Mouse (Mus musculus): ENCODE measurements around the gene Tbc1d2b. TPM values are rescaled to one million over a fixed set of nuclear protein-coding genes. Genes with fewer than 3 reads are reported as not detected.

Gene Tbc1d2b
- polyA plus RNA-seq, 1 experiment from 2014 or later: 5.9 TPM

- Histone ChIP-seq H3K4me2 (replicated peaks) (no peak overlapping the region), H3K9me3 (no peaks in the 10 kb centered on the region), H3K4me3 (replicated peaks) (no peak overlapping the region), H3K27ac (no peak overlapping the region), H3K4me1 (replicated peaks) (no peaks in the 10 kb centered on the region), H3K27me3 (no peaks in the 10 kb centered on the region), H3K36me3 (peaks cover 65% of the 10 kb centered on the region), H3K9ac (replicated peaks) (no peak overlapping the region)
- WGBS: 81% methylated on average over 8 of the region's 8 CpGs
- no peak for ATAC-seq
Measured at GRCm38 (mm10) chr9:90172528-90173321, 97.9 kb downstream of the Tbc1d2b start.

- Histone ChIP-seq H3K27ac (no peak overlapping the region), H3K4me1 (replicated peaks) (peaks cover 3% of the 10 kb centered on the region; the same call in 1 of the 2 replicates), H3K36me3 (peaks cover 53% of the 10 kb centered on the region), H3K27me3 (no peaks in the 10 kb centered on the region), H3K4me3 (replicated peaks) (no peak overlapping the region), H3K9ac (replicated peaks) (no peak overlapping the region), H3K9me3 (no peaks in the 10 kb centered on the region), H3K4me2 (replicated peaks) (no peak overlapping the region)
- WGBS: 97% methylated on average over 19 of the region's 19 CpGs
- no peak for ATAC-seq
Measured at GRCm38 (mm10) chr9:90171421-90171820, 99.2 kb downstream of the Tbc1d2b start.

- Histone ChIP-seq H3K4me2 (replicated peaks) (no peak overlapping the region), H3K27ac (no peak overlapping the region), H3K4me1 (replicated peaks) (peaks cover 12% of the 10 kb centered on the region), H3K9ac (replicated peaks) (no peak overlapping the region), H3K4me3 (replicated peaks) (no peak overlapping the region), H3K27me3 (no peaks in the 10 kb centered on the region), H3K36me3 (peaks cover 38% of the 10 kb centered on the region), H3K9me3 (no peaks in the 10 kb centered on the region)
- WGBS: 73% methylated on average over 4 of the region's 4 CpGs
- ATAC-seq: no peak
Measured at GRCm38 (mm10) chr9:90169965-90170364, 100.6 kb downstream of the Tbc1d2b start.

- Histone ChIP-seq H3K9ac (replicated peaks) (no peak overlapping the region), H3K27me3 (no peaks in the 10 kb centered on the region), H3K9me3 (no peaks in the 10 kb centered on the region), H3K4me1 (replicated peaks) (peaks cover 30% of the 10 kb centered on the region), H3K4me2 (replicated peaks) (no peak overlapping the region), H3K27ac (no peak overlapping the region), H3K4me3 (replicated peaks) (no peak overlapping the region), H3K36me3 (peaks cover 5% of the 10 kb centered on the region)
- ATAC-seq: no peak
- WGBS: 74% methylated on average over 5 of the region's 5 CpGs
Measured at GRCm38 (mm10) chr9:90166615-90167014, 104.0 kb downstream of the Tbc1d2b start.

GRCm38 (mm10) chr9:90165590-90165989, 105.0 kb downstream of the Tbc1d2b start:
- no peak overlapping the region for H3K4me3 ChIP-seq (replicated peaks)
- no peaks in the 10 kb centered on the region for H3K36me3 ChIP-seq
- H3K4me2 ChIP-seq (replicated peaks): 0 out of 2 replicates have a peak overlapping the region, but pooled peaks have one; percentile 88
- H3K27me3 ChIP-seq: no peaks in the 10 kb centered on the region
- H3K27ac ChIP-seq: no peak overlapping the region
- WGBS: 96% methylated on average over 4 of the region's 4 CpGs
- peaks cover 30% of the 10 kb centered on the region for H3K4me1 ChIP-seq (replicated peaks)
- ATAC-seq: no peak
- H3K9ac ChIP-seq (replicated peaks): no peak overlapping the region
- H3K9me3 ChIP-seq: no peaks in the 10 kb centered on the region

- 62% methylated on average over 4 of the region's 4 CpGs for WGBS
- no peaks in the 10 kb centered on the region for H3K27me3 ChIP-seq
- H3K4me2 ChIP-seq (replicated peaks): peak overlapping the region; percentile 88
- no peak for ATAC-seq
- H3K9me3 ChIP-seq: 0 out of 2 replicates have a peak, but pooled peaks cover 1% of the 10 kb centered on the region
- H3K4me1 ChIP-seq (replicated peaks): peaks cover 30% of the 10 kb centered on the region
- H3K36me3 ChIP-seq: no peaks in the 10 kb centered on the region
- H3K9ac ChIP-seq (replicated peaks): peak overlapping the region; percentile 90; the same call in 1 of the 2 replicates
- peak overlapping the region; percentile 88 for H3K4me3 ChIP-seq (replicated peaks)
- no peak overlapping the region for H3K27ac ChIP-seq
Measured at GRCm38 (mm10) chr9:90164670-90165453, 105.7 kb downstream of the Tbc1d2b start.

GRCm38 (mm10) chr9:90163749-90164095, 106.9 kb downstream of the Tbc1d2b start:
- H3K27me3 ChIP-seq: no peaks in the 10 kb centered on the region
- under 1% methylated on average over 18 of the region's 18 CpGs for WGBS
- no peaks in the 10 kb centered on the region for H3K36me3 ChIP-seq
- H3K4me2 ChIP-seq (replicated peaks): peak overlapping the region; percentile 88
- 0 out of 2 replicates have a peak, but pooled peaks cover 4% of the 10 kb centered on the region for H3K9me3 ChIP-seq
- peak; percentile 66 for ATAC-seq
- peaks cover 30% of the 10 kb centered on the region for H3K4me1 ChIP-seq (replicated peaks)
- peak overlapping the region; percentile 88 for H3K4me3 ChIP-seq (replicated peaks)
- peak overlapping the region; percentile 90 for H3K9ac ChIP-seq (replicated peaks)
- H3K27ac ChIP-seq: peak overlapping the region; percentile 81

GRCm38 (mm10) chr9:90162926-90163748, 107.5 kb downstream of the Tbc1d2b start, which contains the start of gene Adamts7:
Gene Adamts7 (plus strand): TSS chr9:90163069.
- peak; percentile 84 for ATAC-seq

GRCm38 (mm10) chr9:90162243-90162925, 108.2 kb downstream of the Tbc1d2b start:
- H3K4me1 ChIP-seq (replicated peaks): peaks cover 30% of the 10 kb centered on the region
- peak overlapping the region; percentile 88 for H3K4me2 ChIP-seq (replicated peaks)
- H3K27ac ChIP-seq: peak overlapping the region; percentile 81
- ATAC-seq: peak; percentile 74
- 0 out of 2 replicates have a peak, but pooled peaks cover 4% of the 10 kb centered on the region for H3K9me3 ChIP-seq
- no peaks in the 10 kb centered on the region for H3K27me3 ChIP-seq
- peak overlapping the region; percentile 90 for H3K9ac ChIP-seq (replicated peaks)
- no peaks in the 10 kb centered on the region for H3K36me3 ChIP-seq
- WGBS: 10% methylated on average over 20 of the region's 29 CpGs
- peak overlapping the region; percentile 88 for H3K4me3 ChIP-seq (replicated peaks)

More at GRCm38 (mm10) chr9:90162926-90163748, 107.5 kb downstream of the Tbc1d2b start, which contains the start of gene Adamts7:
- Histone ChIP-seq H3K4me3 (replicated peaks) (peak within 1 kb of the TSS; percentile 88), H3K9ac (replicated peaks) (peak within 1 kb of the TSS; percentile 90), H3K4me2 (replicated peaks) (peak within 1 kb of the TSS; percentile 88), H3K27ac (peak within 1 kb of the TSS; percentile 81), H3K4me1 (replicated peaks) (peaks cover 30% of the 10 kb centered on the region), H3K36me3 (no peaks in the 10 kb centered on the region), H3K27me3 (no peaks in the 10 kb centered on the region), H3K9me3 (0 out of 2 replicates have a peak, but pooled peaks cover 4% of the 10 kb centered on the region)
- under 1% methylated on average over 53 of the region's 60 CpGs for WGBS

Data from midbrain, embryonic 13.5 days (tissue).